Mouse (Mus musculus) liver, adult 2 months (tissue): ENCODE results near the gene Galnt18. TPM values are rescaled to one million over a fixed set of nuclear protein-coding genes. Genes with fewer than 3 reads are reported as not detected.

Source experiments
- DNase-seq: peaks from one replicate; pipeline ENCODE4 v3.0.0-alpha.2; 2011; ENCODE audit warnings: low read depth, low spot score; ENCODE audit errors: extremely low read depth
- H3K27ac ChIP-seq: fragments of 200-500 bp; replicated peaks from 2 replicates; pipeline ENCODE4 v1.5.1; 2012; ENCODE audit warnings: low read depth, mild to moderate bottlenecking, control low read depth, inconsistent platforms, low read length; ENCODE audit not compliant: insufficient read depth
- H3K27me3 ChIP-seq: fragments of 200-500 bp; 2 replicates; pipeline ENCODE4 v1.6.1; 2012; ENCODE audit warnings: mild to moderate bottlenecking, moderate library complexity, low read length, inconsistent platforms; ENCODE audit not compliant: control insufficient read depth, insufficient read depth
- H3K36me3 ChIP-seq: fragments of 200-500 bp; 2 replicates; pipeline ENCODE4 v1.6.1; 2012; ENCODE audit warnings: low read length, inconsistent platforms; ENCODE audit not compliant: control insufficient read depth, insufficient read depth
- H3K4me1 ChIP-seq: fragments of 200-500 bp; 2 replicates; pipeline ENCODE4 v1.6.1; 2011; ENCODE audit warnings: low read length; ENCODE audit not compliant: control insufficient read depth, insufficient read depth
- H3K4me3 ChIP-seq: fragments of 200-500 bp; 2 replicates; pipeline ENCODE4 v1.5.1; 2011; ENCODE audit warnings: low read depth, mild to moderate bottlenecking, control low read depth, low read length, moderate library complexity; ENCODE audit not compliant: insufficient read depth
- H3K79me2 ChIP-seq: fragments of 200-500 bp; 2 replicates; pipeline ENCODE4 v1.6.1; 2012; ENCODE audit warnings: inconsistent platforms, mild to moderate bottlenecking, low read length, moderate library complexity; ENCODE audit not compliant: control insufficient read depth, insufficient read depth
- H3K9ac ChIP-seq: fragments of 200-500 bp; 2 replicates; pipeline ENCODE4 v1.6.1; 2012; ENCODE audit warnings: low read depth, mild to moderate bottlenecking, control low read depth, inconsistent platforms, low read length
- CTCF ChIP-seq: fragments of 200-500 bp; IDR thresholded peaks from 2 replicates; pipeline ENCODE4 v1.5.1; 2011; ENCODE audit warnings: low read depth, low read length, control low read depth
- POLR2A ChIP-seq: fragments of 200-500 bp; IDR thresholded peaks from 2 replicates; pipeline ENCODE4 v1.6.1; 2011; ENCODE audit warnings: low read length, control low read depth; ENCODE audit not compliant: insufficient read depth; ENCODE audit errors: extremely low read depth
- WGBS: fragments of 180-500 bp; shearing (Covaris S2); methylation state at CpG from one replicate; pipeline ENCODE4 v1.1.7; 2018; 5-methylcytosine and 5-hydroxymethylcytosine counted together
- polyA plus RNA-seq: library from polyadenylated mRNA; depleted of rRNA; stranded (reverse); fragments of >200 nt; gene quantifications from 2 replicates; pipeline ENCODE4 v1.2.3, GENCODE M21; 2012
- total RNA-seq: library from RNA; depleted of rRNA; stranded (reverse); fragments of >200 nt; gene quantifications from 2 replicates; pipeline ENCODE4 v1.2.3, GENCODE M21; 2014

Galnt18 gene
- total and polyA plus RNA-seq, 2 experiments = 1.0 to 1.4 TPM

- 73% methylated on average over 16 of the region's 16 CpGs for WGBS
- H3K9ac ChIP-seq = no peak overlapping the region
- H3K27me3 ChIP-seq = no peaks in the 10 kb centered on the region
- no peak overlapping the region for H3K27ac ChIP-seq
- DNase-seq = peak; percentile 5
- H3K36me3 ChIP-seq = no peaks in the 10 kb centered on the region
- no peaks in the 10 kb centered on the region for H3K4me1 ChIP-seq
- TF ChIP-seq CTCF (no peak), POLR2A (no peak)
- H3K4me3 ChIP-seq = no peak overlapping the region
- H3K79me2 ChIP-seq = no peaks in the 10 kb centered on the region
These were observed 163.4 kb downstream of the Galnt18 start for GRCm38 (mm10) chr7:111616231-111616937.

GRCm38 (mm10) chr7:111614471-111614870 is 165.3 kb downstream of the Galnt18 start:
- no peaks in the 10 kb centered on the region for H3K79me2 ChIP-seq
- peak; percentile 8 for DNase-seq
- 29% methylated on average over 1 of the region's 1 CpGs for WGBS
- H3K9ac ChIP-seq = no peak overlapping the region
- H3K4me3 ChIP-seq = no peak overlapping the region
- no peaks in the 10 kb centered on the region for H3K4me1 ChIP-seq
- H3K27me3 ChIP-seq = no peaks in the 10 kb centered on the region
- no peak overlapping the region for H3K27ac ChIP-seq
- TF ChIP-seq POLR2A (no peak), CTCF (no peak)
- no peaks in the 10 kb centered on the region for H3K36me3 ChIP-seq

GRCm38 (mm10) chr7:111607476-111607875 is 172.3 kb downstream of the Galnt18 start:
- no peak overlapping the region for H3K9ac ChIP-seq
- DNase-seq = no peak
- no peaks in the 10 kb centered on the region for H3K27me3 ChIP-seq
- H3K27ac ChIP-seq = no peak overlapping the region
- TF ChIP-seq POLR2A = no peak
- no peaks in the 10 kb centered on the region for H3K36me3 ChIP-seq
- 92% methylated on average over 2 of the region's 2 CpGs for WGBS
- no peaks in the 10 kb centered on the region for H3K4me1 ChIP-seq
- no peaks in the 10 kb centered on the region for H3K79me2 ChIP-seq
- H3K4me3 ChIP-seq = no peak overlapping the region

GRCm38 (mm10) chr7:111606091-111606490 is 173.7 kb downstream of the Galnt18 start:
- 86% methylated on average over 3 of the region's 3 CpGs for WGBS
- DNase-seq = no peak

GRCm38 (mm10) chr7:111605663-111606062 is 174.1 kb downstream of the Galnt18 start:
- no peaks in the 10 kb centered on the region for H3K27me3 ChIP-seq
- no peak overlapping the region for H3K9ac ChIP-seq
- DNase-seq = no peak
- H3K27ac ChIP-seq = no peak overlapping the region
- no peaks in the 10 kb centered on the region for H3K4me1 ChIP-seq
- no peaks in the 10 kb centered on the region for H3K79me2 ChIP-seq
- H3K4me3 ChIP-seq = no peak overlapping the region
- TF ChIP-seq POLR2A = no peak
- no peak for TF ChIP-seq CTCF
- H3K36me3 ChIP-seq = no peaks in the 10 kb centered on the region

More at GRCm38 (mm10) chr7:111606091-111606490, 173.7 kb downstream of the Galnt18 start:
- no peak overlapping the region for H3K27ac ChIP-seq
- no peaks in the 10 kb centered on the region for H3K79me2 ChIP-seq
- H3K4me1 ChIP-seq = no peaks in the 10 kb centered on the region
- no peaks in the 10 kb centered on the region for H3K27me3 ChIP-seq
- H3K36me3 ChIP-seq = no peaks in the 10 kb centered on the region
- no peak overlapping the region for H3K9ac ChIP-seq
- TF ChIP-seq POLR2A (no peak), CTCF (no peak)
- no peak overlapping the region for H3K4me3 ChIP-seq

GRCm38 (mm10) chr7:111604578-111605208 is 175.1 kb downstream of the Galnt18 start:
- DNase-seq = no peak
- H3K36me3 ChIP-seq = no peaks in the 10 kb centered on the region
- no peaks in the 10 kb centered on the region for H3K27me3 ChIP-seq
- no peak overlapping the region for H3K27ac ChIP-seq
- no peaks in the 10 kb centered on the region for H3K4me1 ChIP-seq
- no peak overlapping the region for H3K4me3 ChIP-seq
- H3K79me2 ChIP-seq = no peaks in the 10 kb centered on the region
- 80% methylated on average over 2 of the region's 2 CpGs for WGBS
- TF ChIP-seq POLR2A = no peak
- TF ChIP-seq CTCF = no peak
- no peak overlapping the region for H3K9ac ChIP-seq
